8 mouse cellular contexts compared by ENCODE assay signal in the genomic region with DNA sequence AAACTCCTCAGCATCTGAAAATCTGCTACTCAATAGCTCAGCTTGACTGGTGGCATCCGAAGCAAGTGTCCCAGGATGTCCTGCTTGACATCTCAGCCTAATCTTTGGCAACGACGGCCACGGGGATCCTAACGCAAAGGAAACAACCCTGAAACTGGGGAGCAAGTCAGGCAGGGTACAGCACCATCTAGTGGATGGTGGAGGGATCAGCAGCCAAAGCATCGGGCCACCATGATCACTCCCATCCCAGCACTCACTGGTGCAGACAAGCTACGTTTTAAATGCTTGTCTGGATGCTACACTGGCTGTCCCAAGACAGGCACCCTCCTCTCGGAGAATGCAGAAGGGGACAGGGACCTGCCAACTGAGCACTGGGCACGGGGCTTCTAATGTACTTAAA. TPM values are rescaled to one million over a fixed set of nuclear protein-coding genes. Genes with fewer than 3 reads are reported as not detected.
A peak's percentile ranks its signal among the peaks of the same experiment; 100 is the strongest.
DNase-seq lines count a peak whose midpoint lies in the region; ATAC-seq and TF ChIP-seq lines count a peak whose summit lies in the region.

A gene (minus strand): TSS at position 156 of the 400 bp plus-strand sequence.

- no peaks in the 10 kb centered on the region for H3K36me3 ChIP-seq in hindbrain, embryonic 11.5 days (ENCODE audit: control insufficient read depth, insufficient read depth, low read length)
- H3K36me3 ChIP-seq in hindbrain, embryonic 12.5 days = peaks cover 19% of the 10 kb centered on the region
- H3K36me3 ChIP-seq in ES-E14 (ENCODE audit: control insufficient read depth, insufficient read depth, low read length, poor library complexity, severe bottlenecking) = peaks cover 14% of the 10 kb centered on the region
- H3K36me3 ChIP-seq in stomach, postnatal 0 days (ENCODE audit: control insufficient read depth, insufficient read depth, low read length) = peaks cover 10% of the 10 kb centered on the region; the same call in 1 of the 2 replicates

- WGBS in hindbrain, embryonic 11.5 days = 10% methylated on average over 9 of the region's 9 CpGs
- WGBS in hindbrain, embryonic 12.5 days = 12% methylated on average over 9 of the region's 9 CpGs
- WGBS in stomach, postnatal 0 days = 6% methylated on average over 9 of the region's 9 CpGs

- H3K4me1 ChIP-seq in hindbrain, embryonic 11.5 days (replicated peaks; ENCODE audit: control insufficient read depth, insufficient read depth, low read length) = 0 out of 2 replicates have a peak, but pooled peaks cover 2% of the 10 kb centered on the region
- H3K4me1 ChIP-seq in hindbrain, embryonic 12.5 days = no peaks in the 10 kb centered on the region
- peaks cover 0 to 7% of the 10 kb centered on the region in 2 experiments; a peak in 1 of 4 replicates for H3K4me1 ChIP-seq in ES-E14 (ENCODE audit: control insufficient read depth in 2 of 2, insufficient read depth in 2 of 2, low read length in 2 of 2, poor library complexity in 1 of 2)
- no peaks in the 10 kb centered on the region for H3K4me1 ChIP-seq in stomach, postnatal 0 days (replicated peaks; ENCODE audit: control insufficient read depth, insufficient read depth)

- no peaks in the 10 kb centered on the region for H3K9me3 ChIP-seq in hindbrain, embryonic 11.5 days (ENCODE audit: control insufficient read depth, low read length)
- no peaks in the 10 kb centered on the region for H3K9me3 ChIP-seq in hindbrain, embryonic 12.5 days (replicated peaks)
- no peaks in the 10 kb centered on the region for H3K9me3 ChIP-seq in ES-E14 (ENCODE audit: control insufficient read depth, insufficient read depth, low read depth, low read length)
- no peaks in the 10 kb centered on the region for H3K9me3 ChIP-seq in stomach, postnatal 0 days (ENCODE audit: control insufficient read depth, low read length)

- no peaks in the 10 kb centered on the region for H3K27me3 ChIP-seq in hindbrain, embryonic 11.5 days (ENCODE audit: control insufficient read depth, insufficient read depth, low read length)
- H3K27me3 ChIP-seq in hindbrain, embryonic 12.5 days = no peaks in the 10 kb centered on the region
- no peaks in the 10 kb centered on the region for H3K27me3 ChIP-seq in stomach, postnatal 0 days (ENCODE audit: control insufficient read depth, insufficient read depth, low read length)

- ATAC-seq in hindbrain, embryonic 11.5 days (ENCODE audit: low FRiP score) = no peak
- ATAC-seq in hindbrain, embryonic 12.5 days (ENCODE audit: low FRiP score) = no peak
- ATAC-seq in stomach, postnatal 0 days (ENCODE audit: low FRiP score, low TSS enrichment) = peak; percentile 8; the same call in 1 of the 2 replicates

- in situ Hi-C loops in ES-E14 (cut with MboI; ENCODE audit: low sequenced_read_pairs in 2 of 2, unreplicated experiment in 2 of 2) = no loop called here

- 0 out of 2 replicates have a peak within 1 kb of the TSS, but pooled peaks have one; percentile 5 for H3K4me2 ChIP-seq in hindbrain, embryonic 11.5 days (replicated peaks; ENCODE audit: low read depth, low read length)
- no peak within 1 kb of the TSS for H3K4me2 ChIP-seq in hindbrain, embryonic 12.5 days (replicated peaks)
- no peak within 1 kb of the TSS for H3K4me2 ChIP-seq in stomach, postnatal 0 days (replicated peaks; ENCODE audit: low read depth)

- DNase-seq in hindbrain, embryonic 11.5 days (ENCODE audit: low spot score) = peak; percentile 83
- DNase-seq in ES-E14 (ENCODE audit: low read depth, low spot score) = peak; percentile 48
- DNase-seq in cerebellum, adult 18-20 months = peak; percentile 68 to 70
- peak; percentile 47 to 70 for DNase-seq in heart, postnatal 10 days
- DNase-seq in left cerebral cortex, adult 2 months (ENCODE audit: extremely low spot score in 1 of 2, low spot score in 2 of 2) = peak; percentile 66 to 70
- DNase-seq in mesoderm, embryonic 11.5 days (ENCODE audit: low read depth, low spot score) = peak; percentile 69
- DNase-seq in stomach, postnatal 0 days (ENCODE audit: low spot score) = peak; percentile 72

- no peak within 1 kb of the TSS for H3K4me3 ChIP-seq in hindbrain, embryonic 11.5 days (ENCODE audit: low read depth, low read length)
- H3K4me3 ChIP-seq in hindbrain, embryonic 12.5 days = no peak within 1 kb of the TSS
- no peak within 1 kb of the TSS for H3K4me3 ChIP-seq in ES-E14 (ENCODE audit: insufficient read depth in 1 of 2, low read depth in 1 of 2, low read length in 2 of 2, poor library complexity in 1 of 2, severe bottlenecking in 1 of 2)
- peak within 1 kb of the TSS; percentile 34 for H3K4me3 ChIP-seq in left cerebral cortex, adult 2 months
- H3K4me3 ChIP-seq in stomach, postnatal 0 days (ENCODE audit: low read depth, low read length) = no peak within 1 kb of the TSS

- TF ChIP-seq CTCF in left cerebral cortex, adult 2 months (IDR thresholded peaks at IDR 0.05) = peak; percentile 95
- peak; percentile 93 for TF ChIP-seq CTCF in stomach, postnatal 0 days (IDR thresholded peaks at IDR 0.05; ENCODE audit: low read depth)

- intact Hi-C loops in heart, postnatal 10 days (cut with DNase I) = loop anchor here (10.0 kb wide), 1 partner anchor 62 kb away; a partner anchor contains a TSS
- intact Hi-C loops in left cerebral cortex, adult 2 months (cut with DNase I) = no loop called here

- no peak for TF ChIP-seq EP300 in stomach, postnatal 0 days (optimal IDR thresholded peaks at IDR 0.05)

- no peak within 1 kb of the TSS for H3K9ac ChIP-seq in hindbrain, embryonic 11.5 days (ENCODE audit: low read depth, low read length)
- no peak within 1 kb of the TSS for H3K9ac ChIP-seq in hindbrain, embryonic 12.5 days
- no peak within 1 kb of the TSS for H3K9ac ChIP-seq in ES-E14 (ENCODE audit: insufficient read depth, low read depth, low read length, poor library complexity, severe bottlenecking)
- H3K9ac ChIP-seq in stomach, postnatal 0 days (ENCODE audit: low read length) = no peak within 1 kb of the TSS

- no peak within 1 kb of the TSS for H3K27ac ChIP-seq in hindbrain, embryonic 11.5 days (ENCODE audit: low read depth, low read length)
- H3K27ac ChIP-seq in hindbrain, embryonic 12.5 days = no peak within 1 kb of the TSS
- no peak within 1 kb of the TSS for H3K27ac ChIP-seq in ES-E14 (ENCODE audit: insufficient read depth, low read depth, low read length, poor library complexity, severe bottlenecking)
- no peak within 1 kb of the TSS for H3K27ac ChIP-seq in left cerebral cortex, adult 2 months
- H3K27ac ChIP-seq in stomach, postnatal 0 days (replicated peaks) = no peak within 1 kb of the TSS

TF ChIP-seq in ES-E14, 5 proteins besides CTCF, POLR2A, EP300 and RAD21:
- TF ChIP-seq ZC3H11A (IDR thresholded peaks at IDR 0.05; ENCODE audit: borderline replicate concordance, low read depth, low read length) = no peak
TF ChIP-seq in ES-E14: peak in this region for 0.

RNA-seq across cellular contexts. Expression of the gene that starts here (rescaled TPM):
- 0.06 and 0.20 TPM in 2 replicates for polyA plus RNA-seq in hindbrain, embryonic 11.5 days (2014; fragmentation: Nextera tagmentation; extraction: Ambion mirVana)
- polyA plus RNA-seq in hindbrain, embryonic 12.5 days (2016; fragmentation: Nextera tagmentation; extraction: Ambion mirVana) = 0.22 and 0.47 TPM in 2 replicates
- total RNA-seq in ES-E14 (2012; rRNA removed) = 1.8 and 3.1 TPM in 2 replicates
- total RNA-seq in heart, postnatal 10 days (2021) = not detected
- total RNA-seq in left cerebral cortex, adult 2 months (2021) = 1 to 10 TPM; 5.1 to 5.8 TPM
- 0.05 and 0.10 TPM in 2 replicates for polyA plus RNA-seq in stomach, postnatal 0 days (2015; fragmentation: Nextera tagmentation; extraction: Ambion mirVana)

Comparison
In these comparisons a context has a peak if more than half of its experiments do, and no peak if none do; other contexts are left out.
1. Peak in DNase-seq and H3K4me2 ChIP-seq in hindbrain, embryonic 11.5 days; RNA of the gene not detected or under 1 TPM.
2. Peak in DNase-seq in heart, postnatal 10 days; RNA of the gene not detected or under 1 TPM.
3. Peak in DNase-seq and ATAC-seq in stomach, postnatal 0 days; RNA of the gene not detected or under 1 TPM.